Mouse (Mus musculus) liver, adult 2 months (tissue): Measurements from ENCODE around the gene Ndufc2. TPM values are rescaled to one million over a fixed set of nuclear protein-coding genes. Genes with fewer than 3 reads are reported as not detected.

Source experiments
- DNase-seq: peaks from one replicate; pipeline ENCODE4 v3.0.0-alpha.2; 2011; ENCODE audit warnings: low read depth, low spot score; ENCODE audit errors: extremely low read depth
- H3K27ac ChIP-seq: fragments of 200-500 bp; replicated peaks from 2 replicates; pipeline ENCODE4 v1.5.1; 2012; ENCODE audit warnings: low read depth, mild to moderate bottlenecking, control low read depth, inconsistent platforms, low read length; ENCODE audit not compliant: insufficient read depth
- H3K27me3 ChIP-seq: fragments of 200-500 bp; 2 replicates; pipeline ENCODE4 v1.6.1; 2012; ENCODE audit warnings: mild to moderate bottlenecking, moderate library complexity, low read length, inconsistent platforms; ENCODE audit not compliant: control insufficient read depth, insufficient read depth
- H3K36me3 ChIP-seq: fragments of 200-500 bp; 2 replicates; pipeline ENCODE4 v1.6.1; 2012; ENCODE audit warnings: low read length, inconsistent platforms; ENCODE audit not compliant: control insufficient read depth, insufficient read depth
- H3K4me1 ChIP-seq: fragments of 200-500 bp; 2 replicates; pipeline ENCODE4 v1.6.1; 2011; ENCODE audit warnings: low read length; ENCODE audit not compliant: control insufficient read depth, insufficient read depth
- H3K4me3 ChIP-seq: fragments of 200-500 bp; 2 replicates; pipeline ENCODE4 v1.5.1; 2011; ENCODE audit warnings: low read depth, mild to moderate bottlenecking, control low read depth, low read length, moderate library complexity; ENCODE audit not compliant: insufficient read depth
- H3K79me2 ChIP-seq: fragments of 200-500 bp; 2 replicates; pipeline ENCODE4 v1.6.1; 2012; ENCODE audit warnings: inconsistent platforms, mild to moderate bottlenecking, low read length, moderate library complexity; ENCODE audit not compliant: control insufficient read depth, insufficient read depth
- H3K9ac ChIP-seq: fragments of 200-500 bp; 2 replicates; pipeline ENCODE4 v1.6.1; 2012; ENCODE audit warnings: low read depth, mild to moderate bottlenecking, control low read depth, inconsistent platforms, low read length
- CTCF ChIP-seq: fragments of 200-500 bp; IDR thresholded peaks from 2 replicates; pipeline ENCODE4 v1.5.1; 2011; ENCODE audit warnings: low read depth, low read length, control low read depth
- POLR2A ChIP-seq: fragments of 200-500 bp; IDR thresholded peaks from 2 replicates; pipeline ENCODE4 v1.6.1; 2011; ENCODE audit warnings: low read length, control low read depth; ENCODE audit not compliant: insufficient read depth; ENCODE audit errors: extremely low read depth
- WGBS: fragments of 180-500 bp; shearing (Covaris S2); methylation state at CpG from one replicate; pipeline ENCODE4 v1.1.7; 2018; 5-methylcytosine and 5-hydroxymethylcytosine counted together
- polyA plus RNA-seq: library from polyadenylated mRNA; depleted of rRNA; stranded (reverse); fragments of >200 nt; gene quantifications from 2 replicates; pipeline ENCODE4 v1.2.3, GENCODE M21; 2012; rRNA removed
- total RNA-seq: library from RNA; depleted of rRNA; stranded (reverse); fragments of >200 nt; gene quantifications from 2 replicates; pipeline ENCODE4 v1.2.3, GENCODE M21; 2014; rRNA removed

Gene Ndufc2
- total RNA-seq (213 and 221 TPM in 2 replicates), polyA plus RNA-seq (191 and 204 TPM in 2 replicates)

- H3K4me3 ChIP-seq: peak within 1 kb of the TSS; percentile 67
- no peaks in the 10 kb centered on the region for H3K27me3 ChIP-seq
- DNase-seq: peak; percentile 76
- H3K27ac ChIP-seq: peak within 1 kb of the TSS; percentile 87
- WGBS: under 1% methylated on average over 54 of the region's 54 CpGs
- no peak for TF ChIP-seq CTCF
- TF ChIP-seq POLR2A: peak; percentile 86
- H3K36me3 ChIP-seq: no peaks in the 10 kb centered on the region
- H3K4me1 ChIP-seq: peaks cover 16% of the 10 kb centered on the region
- peak within 1 kb of the TSS; percentile 68 for H3K9ac ChIP-seq
- peaks cover 29% of the 10 kb centered on the region for H3K79me2 ChIP-seq
Measured at GRCm38 (mm10) chr7:97399960-97400715, at the start of gene Ndufc2. Gene Ndufc2, plus strand, starts transcription at chr7:97400003.

- Histone ChIP-seq H3K27ac (no peak overlapping the region), H3K4me1 (peaks cover 8% of the 10 kb centered on the region), H3K9ac (no peak overlapping the region), H3K79me2 (no peaks in the 10 kb centered on the region), H3K36me3 (no peaks in the 10 kb centered on the region), H3K4me3 (no peak overlapping the region), H3K27me3 (no peaks in the 10 kb centered on the region)
- no peak for DNase-seq
- WGBS: 90% methylated on average over 5 of the region's 5 CpGs
- TF ChIP-seq POLR2A (no peak), CTCF (no peak)
Measured at GRCm38 (mm10) chr7:97350891-97351290, 48.9 kb upstream of the Ndufc2 start.

- Histone ChIP-seq H3K27me3 (no peaks in the 10 kb centered on the region), H3K4me3 (no peak overlapping the region), H3K27ac (no peak overlapping the region), H3K4me1 (peaks cover 8% of the 10 kb centered on the region), H3K9ac (no peak overlapping the region), H3K79me2 (no peaks in the 10 kb centered on the region), H3K36me3 (no peaks in the 10 kb centered on the region)
- 91% methylated on average over 11 of the region's 11 CpGs for WGBS
- no peak for DNase-seq
- no peak for TF ChIP-seq CTCF
- no peak for TF ChIP-seq POLR2A
Measured at GRCm38 (mm10) chr7:97351792-97352513, 47.9 kb upstream of the Ndufc2 start.

- 92% methylated on average over 6 of the region's 6 CpGs for WGBS
- Histone ChIP-seq H3K4me1 (peaks cover 8% of the 10 kb centered on the region), H3K27ac (no peak overlapping the region), H3K4me3 (no peak overlapping the region), H3K9ac (no peak overlapping the region), H3K27me3 (no peaks in the 10 kb centered on the region), H3K36me3 (no peaks in the 10 kb centered on the region), H3K79me2 (no peaks in the 10 kb centered on the region)
- no peak for DNase-seq
- TF ChIP-seq POLR2A: no peak
- no peak for TF ChIP-seq CTCF
Measured at GRCm38 (mm10) chr7:97353356-97353755, 46.4 kb upstream of the Ndufc2 start.

GRCm38 (mm10) chr7:97355068-97355841 lies 44.5 kb upstream of the Ndufc2 start:
- WGBS: 49% methylated on average over 13 of the region's 13 CpGs
- DNase-seq: peak; percentile 54

More at GRCm38 (mm10) chr7:97355068-97355841, 44.5 kb upstream of the Ndufc2 start:
- Histone ChIP-seq H3K27me3 (no peaks in the 10 kb centered on the region), H3K79me2 (no peaks in the 10 kb centered on the region), H3K36me3 (no peaks in the 10 kb centered on the region), H3K4me3 (no peak overlapping the region), H3K4me1 (peaks cover 8% of the 10 kb centered on the region), H3K9ac (no peak overlapping the region), H3K27ac (peak overlapping the region; percentile 47)
- no peak for TF ChIP-seq POLR2A
- no peak for TF ChIP-seq CTCF
